Mouse (Mus musculus): Measurements from ENCODE around the gene Plxna2.

The Plxna2 gene

DNA sequence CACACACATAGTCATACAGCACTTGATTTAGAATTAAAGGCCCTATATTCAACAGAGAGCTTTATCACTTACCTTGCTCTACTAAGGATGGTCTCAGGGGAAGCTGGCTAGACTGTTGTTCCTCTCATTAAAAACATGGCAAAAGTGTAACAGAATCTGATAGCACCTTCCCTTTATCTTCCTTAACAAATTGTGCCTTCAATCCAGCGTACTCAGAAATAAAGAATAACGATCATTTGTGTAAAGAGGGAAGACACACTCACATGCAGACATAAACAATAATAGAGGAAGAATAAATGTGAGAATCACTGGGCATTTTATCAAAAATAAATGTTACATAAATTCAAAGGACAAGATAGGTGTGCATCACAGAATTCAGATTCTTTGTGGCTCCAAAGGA lies at the start of gene Plxna2:
Gene Plxna2, plus strand, starts transcription at position 301 of the 400 bp plus-strand sequence.
- no peak for DNase-seq (ENCODE audit: low read depth, low spot score)

DNA sequence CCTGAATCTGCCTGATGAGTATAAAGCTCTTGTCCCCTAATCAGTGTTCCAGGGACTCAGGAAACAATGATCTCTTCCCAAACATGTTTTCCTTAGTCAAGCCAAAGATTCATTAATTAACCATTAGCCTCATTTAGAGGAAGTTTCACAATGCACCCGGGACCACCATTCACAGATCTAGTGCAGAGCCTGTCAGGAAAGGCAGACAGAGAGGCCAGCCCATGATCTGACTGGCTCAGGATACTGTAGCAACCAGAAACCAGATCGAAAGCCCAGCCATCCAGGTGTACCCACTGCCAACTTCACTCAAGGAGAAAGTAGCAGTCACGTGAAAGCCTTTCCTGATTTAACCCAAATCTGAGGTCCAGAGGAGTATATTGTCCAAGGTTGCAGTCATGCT lies 44.1 kb upstream of the Plxna2 start:
- no peak for DNase-seq (ENCODE audit: low read depth, low spot score)

DNA sequence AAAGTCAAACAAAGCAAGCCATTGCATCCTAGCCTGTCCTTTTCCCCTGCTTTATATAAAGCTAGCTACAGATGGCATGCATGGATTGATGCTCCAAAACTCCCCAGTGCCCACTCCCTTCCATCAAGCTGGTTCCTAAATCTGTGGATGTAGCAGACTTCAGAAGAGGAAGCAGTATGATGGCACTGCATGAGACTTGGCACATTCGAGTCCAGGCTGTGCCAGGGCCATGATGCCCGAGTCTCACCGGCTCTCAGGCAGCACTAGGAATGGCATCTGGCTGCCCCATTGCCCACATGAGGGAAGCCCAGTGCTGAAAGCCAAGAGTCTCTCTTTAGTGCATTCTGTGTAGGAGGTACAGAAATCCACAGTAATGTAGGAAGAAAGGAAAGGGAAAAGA lies 39.7 kb upstream of the Plxna2 start:
- no peak for DNase-seq (ENCODE audit: low read depth, low spot score)

DNA sequence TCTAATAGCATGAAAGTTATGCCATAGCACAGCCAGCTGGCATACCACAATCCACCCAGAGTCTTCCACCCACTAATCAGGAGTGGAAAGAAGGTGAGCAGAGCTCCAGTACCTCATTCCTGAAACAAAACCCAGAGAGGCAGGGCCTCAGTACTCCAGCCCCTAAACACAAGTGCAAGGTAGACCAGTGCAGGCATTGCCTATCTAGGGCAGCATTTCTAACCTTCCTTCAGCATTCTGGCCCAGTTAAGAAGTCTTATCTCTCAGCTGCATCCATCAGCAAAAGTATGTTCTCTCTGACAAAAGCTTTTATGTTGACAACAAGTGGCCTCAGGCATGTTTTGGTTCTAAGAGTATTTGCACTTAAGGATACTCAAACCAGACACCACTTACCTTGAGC lies 37.5 kb upstream of the Plxna2 start:
- no peak for DNase-seq (ENCODE audit: low read depth, low spot score)

DNA sequence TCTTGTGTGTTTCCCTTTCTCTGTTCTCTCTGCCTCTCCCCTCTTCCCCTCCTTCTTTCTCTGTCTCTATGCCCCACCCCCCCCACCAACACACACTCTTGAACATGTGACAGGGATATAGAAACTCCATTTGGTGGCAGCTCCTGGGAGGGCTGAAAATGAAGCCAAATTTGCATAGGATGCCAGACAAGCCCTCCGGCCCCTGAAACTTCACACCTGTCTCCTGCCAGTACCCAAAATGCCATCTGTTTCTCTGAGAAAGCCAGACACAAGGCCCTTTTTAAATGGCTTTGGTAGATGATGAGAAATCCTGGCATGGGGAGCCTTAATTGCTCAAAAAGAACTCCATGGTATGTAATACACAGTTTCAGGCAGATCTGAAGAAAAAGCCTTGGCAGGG lies 31.3 kb upstream of the Plxna2 start:
- DNase-seq (ENCODE audit: low read depth, low spot score) = no peak

DNA sequence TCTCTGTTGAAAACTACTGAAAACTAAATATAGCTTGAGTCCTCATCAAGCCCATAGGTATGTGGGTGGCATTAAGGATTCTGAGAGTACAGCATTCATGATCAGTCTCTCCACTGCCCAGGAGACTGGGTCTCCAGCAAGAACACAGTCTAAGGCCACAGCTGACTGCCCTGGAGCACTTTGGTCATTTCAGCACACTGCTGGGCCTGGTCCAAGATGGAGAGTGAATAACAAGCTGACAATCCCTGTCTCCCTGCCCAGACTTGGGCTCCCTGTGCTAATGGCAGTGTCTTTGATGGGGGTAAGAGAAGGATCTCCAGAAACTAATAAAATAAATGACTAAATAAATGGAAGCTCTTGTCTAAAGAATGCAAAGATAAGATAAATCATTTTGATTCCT lies 30.5 kb upstream of the Plxna2 start:
- DNase-seq (ENCODE audit: low read depth, low spot score) = no peak

DNA sequence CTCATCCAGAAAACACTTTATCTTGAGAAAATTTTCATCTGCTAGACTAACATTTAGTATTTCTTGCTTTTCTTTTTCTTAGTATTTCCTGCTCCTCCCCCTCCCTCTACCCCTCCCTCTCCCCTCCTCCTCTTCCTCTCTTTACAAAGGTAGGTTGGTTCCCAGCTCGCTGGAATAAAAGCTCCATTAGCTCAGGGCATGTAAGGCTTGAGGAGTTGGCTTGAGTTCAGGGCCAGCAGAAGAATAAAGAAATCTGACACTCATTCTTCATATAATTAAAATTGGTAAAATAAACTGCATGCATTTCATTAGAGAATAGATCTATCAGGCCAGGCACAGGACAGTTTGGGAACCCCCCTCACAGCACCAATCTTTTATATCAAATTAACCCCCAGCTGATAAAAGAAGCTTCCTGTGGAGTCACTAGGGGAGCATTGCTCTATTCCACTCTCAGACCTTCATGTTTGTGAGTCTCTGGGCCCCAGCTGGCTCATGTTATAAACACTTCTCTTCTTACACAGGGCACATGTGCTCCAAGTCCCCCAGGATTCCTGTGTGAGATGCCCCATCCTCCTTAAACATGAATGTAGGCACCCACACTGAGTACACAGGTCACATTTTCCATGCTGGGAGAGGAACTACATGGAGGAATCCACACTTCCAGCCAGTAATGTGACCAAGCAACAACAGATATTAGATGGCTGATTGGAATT lies 29.9 kb upstream of the Plxna2 start:
- no peak for DNase-seq (ENCODE audit: low read depth, low spot score)

DNA sequence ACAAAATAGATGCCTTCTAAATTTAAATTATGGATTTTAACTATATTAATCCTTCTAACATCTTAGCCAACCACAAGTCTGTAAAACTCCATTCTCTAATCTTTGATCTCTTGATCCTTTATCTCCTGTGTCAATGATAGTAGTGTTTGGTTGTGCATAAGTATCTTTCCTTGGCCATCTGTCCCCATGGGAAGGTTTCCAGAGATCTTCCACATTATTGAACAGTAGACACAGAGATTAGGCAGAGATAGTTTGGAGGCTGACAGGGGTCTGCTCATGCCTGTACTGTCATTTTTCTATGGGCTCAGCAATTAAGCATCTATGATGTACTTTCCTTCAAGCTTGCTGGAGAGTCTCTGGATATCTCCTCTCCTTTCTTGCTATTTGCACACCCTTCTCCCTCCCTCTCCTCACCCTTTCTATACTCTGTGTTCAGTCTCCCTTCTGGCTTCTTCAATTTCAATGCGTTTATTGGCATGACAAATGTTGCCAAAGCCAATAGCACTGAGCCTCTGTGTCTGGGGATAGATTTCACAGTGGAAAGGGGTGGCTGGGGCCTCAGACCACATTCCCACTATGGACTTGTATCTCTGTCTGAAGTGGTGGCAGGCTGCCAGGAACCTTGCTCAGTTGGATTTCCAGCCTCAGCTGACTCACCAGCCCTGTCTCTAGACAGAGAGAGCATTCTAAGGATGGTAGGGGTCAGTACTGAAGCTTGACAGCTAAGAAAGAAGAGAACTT lies 29.1 kb upstream of the Plxna2 start:
- DNase-seq (ENCODE audit: low read depth, low spot score) = no peak

DNA sequence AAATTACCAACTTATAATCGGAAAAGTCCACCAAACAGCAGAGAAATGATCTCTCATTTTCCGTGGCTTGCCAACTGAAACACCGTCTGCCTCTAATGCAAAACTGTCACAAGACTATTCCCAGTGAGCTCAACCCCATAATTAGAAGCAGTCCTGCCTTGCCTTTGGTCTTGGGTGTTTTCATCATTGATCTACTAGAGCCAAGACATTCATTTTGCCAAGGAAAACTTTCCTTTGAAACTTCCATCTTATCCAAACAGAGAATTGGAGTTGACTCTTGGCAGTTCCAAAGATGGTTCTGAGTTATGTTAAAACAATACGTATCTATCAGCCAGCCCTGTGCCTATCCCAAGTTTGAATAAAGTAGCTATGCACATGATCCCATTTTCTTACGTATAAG lies 24.9 kb upstream of the Plxna2 start:
- no peak for DNase-seq (ENCODE audit: low read depth, low spot score)

DNA sequence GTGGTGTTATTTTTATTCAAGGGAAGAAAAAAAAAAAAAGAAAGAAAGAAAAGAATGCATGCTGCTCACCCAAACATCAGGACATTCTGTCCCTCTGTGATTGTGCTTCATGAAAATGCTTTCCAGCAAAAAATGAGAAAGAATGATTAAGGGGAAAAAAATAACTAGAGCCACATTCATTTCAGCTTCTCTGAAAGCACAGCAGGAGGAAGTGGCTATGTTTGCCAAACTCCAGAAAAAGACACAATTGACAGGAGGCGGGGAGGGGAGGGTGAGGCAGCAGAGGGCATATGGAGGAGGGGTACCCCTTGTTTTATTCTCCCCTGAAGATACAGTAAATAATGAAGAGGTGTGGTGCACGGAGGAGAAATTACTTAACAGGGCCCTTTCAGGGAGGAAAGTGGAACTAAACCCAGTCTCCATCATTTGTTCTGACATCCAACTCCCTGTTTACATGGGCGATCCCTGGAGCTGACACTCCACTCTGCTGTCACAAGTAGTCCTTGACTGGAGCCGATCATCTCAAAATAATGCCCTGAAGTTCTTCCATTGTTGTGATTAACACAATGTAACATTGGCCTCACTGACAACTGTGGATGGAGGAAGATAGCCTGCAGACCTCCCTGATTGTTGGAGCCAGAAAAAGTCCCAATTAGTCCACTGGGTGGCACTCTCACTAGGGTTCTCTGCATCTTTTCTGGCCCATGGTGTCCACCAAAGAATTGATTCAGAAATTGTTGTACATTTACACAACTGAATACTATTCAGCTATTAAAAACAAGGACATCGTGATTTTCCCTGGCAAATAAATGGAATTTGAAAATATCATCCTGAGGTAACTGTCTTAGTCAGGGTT lies 10.4 kb upstream of the Plxna2 start:
- no peak for DNase-seq (ENCODE audit: low read depth, low spot score)

DNA sequence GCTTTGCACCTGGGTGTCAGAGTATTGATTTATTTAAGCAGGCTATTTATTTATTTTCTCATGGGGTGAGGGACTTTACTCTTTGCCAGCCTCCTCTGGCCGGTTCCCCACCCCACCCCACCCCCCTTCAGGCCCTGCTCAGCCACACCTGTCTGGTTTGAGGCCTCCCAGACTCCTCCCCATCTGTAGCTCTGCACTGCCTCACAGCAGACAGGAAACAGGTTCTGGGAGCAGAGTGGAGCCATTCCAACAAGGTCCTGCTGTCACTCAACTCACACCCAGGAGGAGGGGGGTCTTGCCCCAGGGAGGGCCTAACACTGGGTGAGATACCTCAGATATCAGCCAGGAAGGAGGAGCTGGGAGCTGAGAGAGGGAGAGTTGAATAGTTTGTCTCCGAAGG lies 7.5 kb upstream of the Plxna2 start:
- no peak for DNase-seq (ENCODE audit: low read depth, low spot score)

DNA sequence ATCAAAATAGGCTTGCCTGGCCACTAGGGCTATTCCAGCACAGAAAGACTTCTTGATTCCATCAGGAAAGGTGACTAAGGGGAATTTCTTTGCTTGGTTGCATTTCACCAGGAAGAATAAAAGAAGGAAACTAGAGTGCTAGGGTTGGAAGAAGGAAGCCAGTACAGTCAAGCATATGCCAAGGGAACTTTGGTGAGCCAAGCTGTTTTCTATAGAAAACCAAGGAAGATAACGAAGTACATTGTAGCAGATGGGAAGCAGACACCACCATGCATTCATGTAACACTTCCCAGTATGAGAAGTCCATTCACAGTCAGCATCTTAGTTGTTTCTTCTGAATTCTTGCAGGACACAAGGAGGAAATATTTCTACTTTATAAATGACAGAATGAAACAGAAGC lies 5.4 kb upstream of the Plxna2 start:
- no peak for DNase-seq (ENCODE audit: low read depth, low spot score)

DNA sequence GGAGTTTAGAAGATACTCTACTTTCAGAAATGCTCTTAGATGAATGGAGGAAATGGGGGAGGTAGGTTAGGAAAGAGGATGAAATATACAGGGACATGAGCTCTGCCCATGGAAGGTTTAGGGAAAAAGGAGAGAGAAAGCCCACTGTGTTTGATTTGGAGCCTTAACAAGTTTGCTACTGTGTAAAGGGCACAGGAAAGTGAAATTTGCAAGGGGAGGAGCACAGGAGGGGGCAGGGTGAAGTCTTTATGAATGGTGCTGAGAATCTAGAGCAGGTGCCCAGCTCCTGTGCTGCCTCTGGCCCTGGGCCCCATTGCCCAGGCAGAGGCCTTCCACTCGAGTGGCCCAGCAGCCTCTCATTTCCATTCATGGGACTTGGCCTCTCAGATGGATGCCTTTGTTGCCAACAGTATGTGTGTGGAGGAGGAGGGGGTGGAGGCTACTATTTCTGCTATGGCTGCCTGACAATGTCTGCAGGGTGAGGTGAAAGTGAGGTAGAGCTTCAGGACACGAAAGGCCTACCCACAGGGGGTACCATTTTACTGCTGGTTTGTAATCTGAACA lies 4.7 kb upstream of the Plxna2 start:
- DNase-seq (ENCODE audit: low read depth, low spot score) = no peak

DNA sequence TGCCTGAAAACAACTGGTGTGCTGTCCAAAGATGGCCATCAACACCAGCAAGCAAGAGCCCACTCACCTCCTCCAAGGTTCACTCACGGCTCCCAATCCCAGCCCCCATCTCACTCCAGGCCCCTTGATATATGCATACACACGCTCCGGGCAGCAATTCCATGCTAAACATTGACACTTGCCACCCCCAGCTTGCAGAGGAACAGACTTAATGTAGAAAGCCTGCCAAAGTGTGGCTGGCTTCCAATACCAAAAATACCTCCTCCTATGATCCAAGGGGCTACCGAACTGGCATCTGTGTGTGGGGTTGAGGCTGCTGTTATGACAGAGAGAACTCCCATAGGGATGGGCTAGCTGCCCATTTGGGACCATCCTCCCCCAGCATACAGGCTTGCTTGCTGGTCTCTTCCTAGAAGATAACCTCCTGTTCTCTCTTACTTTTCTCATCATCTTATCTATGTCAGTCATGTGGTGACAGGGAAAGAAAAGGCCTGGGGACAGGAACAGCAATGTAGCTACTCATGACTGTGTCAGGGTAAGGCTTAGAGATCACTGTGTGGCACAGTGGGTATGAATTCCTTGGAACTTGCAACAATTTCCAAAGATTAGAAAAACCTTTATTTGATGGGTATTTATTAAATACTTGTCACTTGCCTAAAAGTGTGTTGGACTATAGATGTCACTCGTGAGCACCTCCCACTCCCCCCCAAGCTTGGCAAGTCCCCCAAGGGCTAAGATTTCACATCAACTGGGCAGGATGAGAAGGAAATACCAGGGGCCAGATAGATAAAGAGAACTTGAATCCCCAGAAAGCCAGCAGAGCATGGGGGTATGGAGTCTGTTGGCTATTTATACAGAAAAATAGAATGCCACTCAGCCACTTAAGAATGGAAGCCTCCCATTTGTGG lies 3.8 kb upstream of the Plxna2 start:
- no peak for DNase-seq (ENCODE audit: low read depth, low spot score)

DNA sequence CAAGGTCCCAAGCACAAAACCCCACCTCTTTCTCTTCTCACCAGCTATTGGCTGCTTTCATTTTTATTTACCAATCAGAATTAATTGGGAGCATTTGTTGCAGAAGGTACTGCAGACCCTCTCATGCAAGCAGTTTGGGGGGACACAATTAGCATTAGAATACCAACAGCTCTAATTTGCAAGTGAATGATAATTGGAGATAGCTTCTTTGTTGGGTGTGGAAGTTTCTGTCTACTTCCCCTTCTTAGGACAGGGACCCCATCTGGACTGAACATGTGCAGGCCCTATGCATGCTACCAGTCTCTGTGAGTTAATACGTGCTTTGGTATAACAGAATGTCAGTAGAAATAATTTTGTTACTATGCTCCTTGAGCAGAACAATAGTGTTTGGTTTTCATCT lies 1.9 kb upstream of the Plxna2 start:
- peak; percentile 34 for DNase-seq (ENCODE audit: low read depth, low spot score)

DNA sequence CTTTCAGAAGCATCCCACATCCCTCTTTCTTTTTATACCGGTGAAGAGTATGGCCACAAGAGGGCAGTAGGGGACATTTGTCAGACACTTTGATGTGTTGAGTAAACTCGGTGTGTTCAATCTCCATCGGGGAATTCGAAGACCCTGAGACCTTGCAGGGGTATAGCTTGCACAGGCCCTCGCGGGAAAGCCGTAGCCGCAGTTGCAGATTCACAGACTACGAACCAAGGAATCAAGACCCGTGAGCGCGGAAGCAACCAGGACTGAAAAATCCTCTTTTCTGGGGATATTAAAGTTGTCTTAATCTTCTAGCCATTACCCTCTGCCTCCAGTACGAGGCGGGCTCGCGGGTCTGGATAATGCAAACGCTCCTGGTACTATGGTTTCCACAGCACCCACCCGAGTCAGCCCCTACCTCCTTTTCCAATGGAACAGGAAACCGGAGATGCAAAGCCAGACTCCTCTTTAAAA lies 858 bp downstream of the Plxna2 start:
- DNase-seq (ENCODE audit: low read depth, low spot score) = peak; percentile 85

DNA sequence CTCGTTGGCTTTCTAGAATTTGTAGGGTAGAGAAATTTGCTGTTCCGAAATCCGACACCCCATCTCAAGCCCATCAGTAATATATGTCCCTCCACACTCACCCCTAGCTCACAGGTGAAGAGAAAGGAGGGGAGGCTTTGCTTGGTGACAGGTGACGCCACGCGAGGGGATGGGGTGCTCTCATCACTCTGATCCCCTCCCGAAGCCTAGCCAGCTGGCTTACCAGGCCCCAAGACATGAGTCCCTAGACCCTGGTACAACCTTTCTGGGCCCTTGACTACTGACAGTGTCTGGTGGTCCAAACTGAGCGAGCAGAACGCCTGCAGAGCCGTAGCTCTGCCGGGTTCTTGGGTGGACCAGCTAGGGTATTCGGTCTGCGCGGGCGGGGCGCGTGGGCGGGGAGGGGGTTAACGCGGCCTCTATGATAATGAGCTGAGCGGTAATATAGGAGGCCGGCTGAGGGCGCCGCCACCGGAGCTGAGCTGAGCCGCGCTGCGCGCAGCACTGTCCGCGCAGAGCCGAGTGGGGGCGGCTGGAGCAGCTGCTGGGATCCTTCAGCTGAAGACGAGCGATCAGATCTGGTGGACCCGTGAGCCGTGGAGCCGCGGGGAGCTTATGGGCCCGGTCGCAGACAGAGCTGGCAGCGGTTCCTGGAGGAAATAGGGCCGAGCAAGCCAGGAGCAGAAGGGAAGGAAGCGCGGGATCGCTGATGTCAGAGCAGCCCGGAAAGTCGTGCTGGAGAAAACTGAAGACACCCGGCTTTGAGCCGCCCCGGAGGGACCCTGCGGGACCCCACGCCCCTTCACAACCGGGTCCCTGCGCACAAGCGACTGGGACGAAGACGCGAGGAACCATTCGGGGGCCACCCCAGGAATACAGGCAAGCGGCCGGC lies 1.6 kb downstream of the Plxna2 start:
- peak; percentile 76 for DNase-seq (ENCODE audit: low read depth, low spot score)

DNA sequence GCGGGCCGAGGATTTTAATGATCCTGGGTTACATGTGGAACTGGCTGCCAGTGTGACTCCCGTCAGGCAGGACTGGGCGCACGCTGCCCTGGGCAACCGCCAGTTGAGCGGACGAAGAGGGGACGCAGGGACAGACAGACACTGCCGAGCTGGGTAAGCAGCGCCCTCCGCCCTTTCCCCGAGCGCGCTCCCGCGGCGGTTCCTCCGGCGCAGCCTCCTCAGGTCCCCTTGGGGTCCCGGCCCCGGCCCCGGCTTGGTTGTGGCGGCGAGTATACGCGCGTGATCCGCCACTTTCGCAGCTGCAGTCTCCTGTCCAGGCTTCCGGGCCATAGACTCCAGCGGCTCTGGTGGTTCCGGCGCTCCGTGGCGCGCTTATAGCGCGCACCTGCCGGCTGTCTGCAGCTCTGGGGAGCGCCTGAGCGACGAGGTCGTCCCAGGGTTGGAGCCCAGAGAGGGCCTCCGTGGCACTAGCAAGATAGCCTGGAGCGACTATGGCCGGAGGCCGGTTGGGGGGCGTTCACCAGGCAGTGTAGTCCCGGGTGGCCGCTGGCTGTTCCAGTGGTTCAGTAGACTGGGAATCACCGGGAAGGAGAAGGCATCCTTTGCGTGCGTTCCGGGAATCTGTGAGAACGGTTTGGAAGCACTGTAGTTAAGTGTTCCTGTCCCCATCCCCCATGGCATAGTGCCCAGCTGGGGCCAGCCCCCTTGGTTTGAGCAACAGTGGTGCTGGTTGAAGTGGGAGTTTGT lies 2.4 kb downstream of the Plxna2 start:
- peak; percentile 61 for DNase-seq (ENCODE audit: low read depth, low spot score)

DNA sequence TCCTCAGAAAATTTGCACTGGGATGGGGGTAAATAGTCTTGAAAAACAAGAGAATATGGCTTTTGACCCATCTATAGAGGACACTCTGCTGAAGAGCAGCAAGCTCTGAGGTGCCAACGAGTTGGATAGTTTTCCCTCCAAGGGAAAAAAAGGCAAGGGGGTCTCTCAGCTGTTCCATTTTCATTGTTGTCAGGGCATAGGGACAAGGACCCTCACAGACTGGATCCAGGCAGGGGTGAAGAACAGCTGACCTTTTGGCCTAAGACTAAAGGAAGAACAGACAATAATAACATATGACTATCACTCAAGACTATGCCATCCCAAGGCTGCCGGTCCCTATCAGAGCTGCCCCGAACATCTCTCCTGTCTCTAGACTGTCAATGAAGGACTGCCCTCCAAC lies 4.2 kb downstream of the Plxna2 start:
- DNase-seq (ENCODE audit: low read depth, low spot score) = no peak
